Mouse (Mus musculus): Measurements from ENCODE around the gene Tmem80. TPM values are rescaled to one million over a fixed set of nuclear protein-coding genes. Genes with fewer than 3 reads are reported as not detected.

The Tmem80 gene
- polyA plus RNA-seq (2012): 4.6 TPM in 2 replicates

- H3K4me3 ChIP-seq (replicated peaks): peak within 1 kb of the TSS; percentile 85
- H3K36me3 ChIP-seq (ENCODE audit: control insufficient read depth): peaks cover 43% of the 10 kb centered on the region
- TF ChIP-seq GATA1 (IDR thresholded peaks at IDR 0.05; ENCODE audit: low read length) (peak; percentile 20; the same call in 1 of the 2 replicates), TAL1 (IDR thresholded peaks at IDR 0.05; ENCODE audit: low read length) (no peak)
- H3K27me3 ChIP-seq (ENCODE audit: control insufficient read depth): 0 out of 2 replicates have a peak, but pooled peaks cover 2% of the 10 kb centered on the region
- H3K9me3 ChIP-seq (ENCODE audit: control insufficient read depth, low read length): no peaks in the 10 kb centered on the region
- peaks cover 51% of the 10 kb centered on the region for H3K4me1 ChIP-seq (ENCODE audit: control insufficient read depth)
Observed at GRCm38 (mm10) chr7:141327469-141328372, at the start of gene Tmem80, which contains the start of gene Deaf1. Tmem80 (plus strand) TSS chr7:141327739. Deaf1 (minus strand) TSS chr7:141327690.

GRCm38 (mm10) chr7:141278766-141279590 is 48.6 kb upstream of the Tmem80 start, which contains the start of gene Sct:
Sct (minus strand) TSS chr7:141279133.
- Histone ChIP-seq H3K36me3 (ENCODE audit: control insufficient read depth) (no peaks in the 10 kb centered on the region), H3K27me3 (ENCODE audit: control insufficient read depth) (peaks cover 47% of the 10 kb centered on the region), H3K9me3 (ENCODE audit: control insufficient read depth, low read length) (no peaks in the 10 kb centered on the region), H3K4me1 (ENCODE audit: control insufficient read depth) (peaks cover 7% of the 10 kb centered on the region), H3K4me3 (replicated peaks) (peak within 1 kb of the TSS; percentile 29)
- TF ChIP-seq TAL1 (IDR thresholded peaks at IDR 0.05; ENCODE audit: low read length) (no peak), GATA1 (IDR thresholded peaks at IDR 0.05; ENCODE audit: low read length) (no peak)

- TF ChIP-seq GATA1 (IDR thresholded peaks at IDR 0.05; ENCODE audit: low read length): no peak
- TF ChIP-seq TAL1 (IDR thresholded peaks at IDR 0.05; ENCODE audit: low read length): no peak
- peaks cover 46% of the 10 kb centered on the region for H3K27me3 ChIP-seq (ENCODE audit: control insufficient read depth)
Observed at GRCm38 (mm10) chr7:141281442-141281841, 46.1 kb upstream of the Tmem80 start.

GRCm38 (mm10) chr7:141282756-141283155 is 44.8 kb upstream of the Tmem80 start:
- Histone ChIP-seq H3K4me3 (replicated peaks) (no peak overlapping the region), H3K27me3 (ENCODE audit: control insufficient read depth) (peaks cover 39% of the 10 kb centered on the region), H3K36me3 (ENCODE audit: control insufficient read depth) (no peaks in the 10 kb centered on the region), H3K4me1 (ENCODE audit: control insufficient read depth) (peaks cover 7% of the 10 kb centered on the region), H3K9me3 (ENCODE audit: control insufficient read depth, low read length) (no peaks in the 10 kb centered on the region)
- no peak for TF ChIP-seq TAL1 (IDR thresholded peaks at IDR 0.05; ENCODE audit: low read length)
- no peak for TF ChIP-seq GATA1 (IDR thresholded peaks at IDR 0.05; ENCODE audit: low read length)

More at GRCm38 (mm10) chr7:141281442-141281841, 46.1 kb upstream of the Tmem80 start:
- Histone ChIP-seq H3K4me3 (replicated peaks) (no peak overlapping the region), H3K9me3 (ENCODE audit: control insufficient read depth, low read length) (no peaks in the 10 kb centered on the region), H3K4me1 (ENCODE audit: control insufficient read depth) (peaks cover 7% of the 10 kb centered on the region), H3K36me3 (ENCODE audit: control insufficient read depth) (no peaks in the 10 kb centered on the region)

GRCm38 (mm10) chr7:141288042-141288441 is 39.5 kb upstream of the Tmem80 start:
- Histone ChIP-seq H3K27me3 (ENCODE audit: control insufficient read depth) (peaks cover 47% of the 10 kb centered on the region), H3K36me3 (ENCODE audit: control insufficient read depth) (no peaks in the 10 kb centered on the region)

GRCm38 (mm10) chr7:141291921-141292582 is 35.5 kb upstream of the Tmem80 start, which contains the start of gene Drd4:
Drd4 (plus strand) TSS chr7:141292006.
- Histone ChIP-seq H3K36me3 (ENCODE audit: control insufficient read depth) (peaks cover 5% of the 10 kb centered on the region), H3K4me3 (replicated peaks) (no peak within 1 kb of the TSS), H3K9me3 (ENCODE audit: control insufficient read depth, low read length) (peaks cover 8% of the 10 kb centered on the region), H3K27me3 (ENCODE audit: control insufficient read depth) (peaks cover 76% of the 10 kb centered on the region), H3K4me1 (ENCODE audit: control insufficient read depth) (peaks cover 6% of the 10 kb centered on the region)
- TF ChIP-seq GATA1 (IDR thresholded peaks at IDR 0.05; ENCODE audit: low read length) (no peak), TAL1 (IDR thresholded peaks at IDR 0.05; ENCODE audit: low read length) (no peak)

More at GRCm38 (mm10) chr7:141288042-141288441, 39.5 kb upstream of the Tmem80 start:
- TF ChIP-seq TAL1 (IDR thresholded peaks at IDR 0.05; ENCODE audit: low read length) (no peak), GATA1 (IDR thresholded peaks at IDR 0.05; ENCODE audit: low read length) (no peak)
- Histone ChIP-seq H3K4me3 (replicated peaks) (no peak overlapping the region), H3K4me1 (ENCODE audit: control insufficient read depth) (0 out of 2 replicates have a peak, but pooled peaks cover 2% of the 10 kb centered on the region), H3K9me3 (ENCODE audit: control insufficient read depth, low read length) (peaks cover 3% of the 10 kb centered on the region; the same call in 1 of the 2 replicates)

- Histone ChIP-seq H3K36me3 (ENCODE audit: control insufficient read depth) (peaks cover 13% of the 10 kb centered on the region), H3K4me3 (replicated peaks) (no peak overlapping the region), H3K4me1 (ENCODE audit: control insufficient read depth) (peaks cover 10% of the 10 kb centered on the region), H3K9me3 (ENCODE audit: control insufficient read depth, low read length) (peaks cover 8% of the 10 kb centered on the region), H3K27me3 (ENCODE audit: control insufficient read depth) (peaks cover 76% of the 10 kb centered on the region)
- TF ChIP-seq TAL1 (IDR thresholded peaks at IDR 0.05; ENCODE audit: low read length) (no peak), GATA1 (IDR thresholded peaks at IDR 0.05; ENCODE audit: low read length) (no peak)
Observed at GRCm38 (mm10) chr7:141292583-141293388, 34.8 kb upstream of the Tmem80 start.
